Mouse (Mus musculus) spleen, postnatal 36 days (tissue): ENCODE data around the gene Slc7a11.

Experiments
- DNase-seq, 2 experiments: peaks; one replicate each; pipeline ENCODE4 v3.0.0; 2022; ENCODE audit warnings: low spot score in 2 of 2, mixed read lengths in 1 of 2

The Slc7a11 gene

GRCm38 (mm10) chr3:50001635-50002034 lies 441.8 kb downstream of the Slc7a11 start:
- DNase-seq: no peak

- no peak for DNase-seq
Observed at GRCm38 (mm10) chr3:49992891-49993290, 450.5 kb downstream of the Slc7a11 start.

DNA sequence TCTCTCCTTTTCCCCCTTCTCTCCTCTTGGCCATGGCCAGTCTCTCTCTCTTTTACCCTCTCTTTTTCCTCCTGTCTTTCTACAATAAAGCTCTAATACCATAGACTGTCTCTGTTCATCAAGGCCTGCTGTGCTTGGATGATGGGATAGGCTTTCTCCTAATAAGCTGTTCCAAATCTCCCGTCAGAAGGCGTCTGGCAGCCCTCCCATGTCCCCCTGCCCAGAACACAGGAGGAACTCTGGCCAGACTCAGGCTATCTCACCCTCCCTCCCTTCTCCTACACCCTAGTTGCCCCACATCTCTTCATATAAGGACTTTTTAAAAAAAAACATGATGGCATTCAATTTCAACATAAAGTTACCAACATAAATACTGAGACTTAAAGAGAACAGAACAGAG lies 456.2 kb downstream of the Slc7a11 start:
- no peak for DNase-seq

GRCm38 (mm10) chr3:49984795-49985194 lies 458.6 kb downstream of the Slc7a11 start:
- DNase-seq: no peak

DNA sequence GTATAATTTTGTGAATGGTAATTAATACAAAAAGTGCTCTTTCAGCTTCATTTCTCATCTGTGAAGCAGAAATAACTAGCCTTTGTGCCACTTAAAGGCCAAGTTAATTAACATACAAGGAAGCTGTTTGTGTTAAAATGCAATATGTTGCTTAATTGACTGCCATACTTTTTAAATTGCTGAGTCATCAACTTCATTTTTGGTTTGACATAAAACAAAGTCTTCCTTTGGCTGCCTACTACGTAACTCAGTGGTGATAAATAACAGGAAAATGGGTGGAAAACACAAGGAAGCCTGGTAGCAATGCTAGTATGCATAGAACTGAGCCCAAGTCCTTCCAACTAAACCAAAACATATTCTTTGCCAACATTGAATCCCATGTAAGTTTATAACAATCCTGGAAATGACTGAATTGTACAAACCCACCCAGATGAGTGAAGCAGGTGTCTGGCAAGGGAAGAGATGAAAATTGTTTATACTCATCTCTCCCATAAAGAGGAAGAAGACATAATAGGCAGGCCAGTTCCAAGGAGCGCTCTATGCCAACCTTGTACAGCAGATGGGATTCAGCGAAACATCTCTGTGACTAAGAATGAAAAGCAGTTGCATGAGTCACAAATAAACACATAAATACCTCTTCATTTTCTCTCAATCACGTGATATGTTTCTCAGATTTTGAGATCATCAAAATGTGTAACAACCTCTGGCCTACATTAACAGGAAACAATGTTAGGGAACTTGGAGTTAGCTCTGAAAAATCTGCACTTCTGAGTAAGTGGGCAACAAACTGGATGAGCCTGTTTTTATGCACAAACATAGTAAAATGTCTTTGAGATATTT lies 459.8 kb downstream of the Slc7a11 start:
- no peak for DNase-seq

GRCm38 (mm10) chr3:49973994-49974393 lies 469.4 kb downstream of the Slc7a11 start:
- DNase-seq: no peak

GRCm38 (mm10) chr3:49965569-49965968 lies 477.8 kb downstream of the Slc7a11 start:
- DNase-seq: no peak

DNA sequence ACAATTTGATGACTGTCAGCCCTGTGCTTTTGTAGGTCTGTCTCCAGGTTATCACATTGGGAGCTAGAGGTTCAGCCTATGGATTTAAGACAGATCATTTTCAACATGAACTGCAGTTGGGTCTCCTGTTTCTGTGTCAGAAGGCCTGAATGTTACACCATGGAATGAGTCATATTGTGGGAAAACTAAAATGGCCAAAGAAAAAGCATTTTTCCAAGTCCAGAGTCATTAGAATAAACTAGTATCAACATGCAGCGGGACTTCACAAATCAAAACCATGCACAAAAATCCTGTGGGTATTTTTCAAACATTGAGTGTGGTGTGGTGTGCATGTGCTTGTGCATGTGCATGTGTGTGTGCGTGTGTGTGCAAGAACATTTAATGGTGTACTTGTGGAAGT lies 482.8 kb downstream of the Slc7a11 start:
- DNase-seq: no peak

GRCm38 (mm10) chr3:49946845-49947244 lies 496.6 kb downstream of the Slc7a11 start:
- peak in 1 of 2 experiments; percentile 1 for DNase-seq

DNA sequence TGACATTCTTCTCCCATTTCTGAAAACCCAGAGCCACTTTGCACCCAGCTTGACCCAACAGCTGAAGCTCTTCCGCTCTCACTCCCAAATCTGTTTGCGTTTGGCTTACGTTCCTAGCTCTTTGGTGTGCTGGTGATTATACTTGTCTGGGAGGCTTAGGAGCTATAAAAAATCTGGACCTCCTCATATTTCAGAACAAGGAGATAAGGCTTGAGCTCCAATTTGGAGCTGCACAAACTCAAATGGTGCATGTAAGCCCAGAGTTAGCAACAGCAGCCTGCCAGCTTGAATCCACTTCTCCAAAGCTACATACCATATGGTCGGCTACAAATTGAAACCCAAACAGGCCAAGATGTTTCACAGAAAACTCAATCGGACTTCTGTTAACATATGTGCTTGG lies 498.6 kb downstream of the Slc7a11 start:
- no peak for DNase-seq

- DNase-seq: no peak
Observed at GRCm38 (mm10) chr3:49937611-49938010, 505.8 kb downstream of the Slc7a11 start.

DNA sequence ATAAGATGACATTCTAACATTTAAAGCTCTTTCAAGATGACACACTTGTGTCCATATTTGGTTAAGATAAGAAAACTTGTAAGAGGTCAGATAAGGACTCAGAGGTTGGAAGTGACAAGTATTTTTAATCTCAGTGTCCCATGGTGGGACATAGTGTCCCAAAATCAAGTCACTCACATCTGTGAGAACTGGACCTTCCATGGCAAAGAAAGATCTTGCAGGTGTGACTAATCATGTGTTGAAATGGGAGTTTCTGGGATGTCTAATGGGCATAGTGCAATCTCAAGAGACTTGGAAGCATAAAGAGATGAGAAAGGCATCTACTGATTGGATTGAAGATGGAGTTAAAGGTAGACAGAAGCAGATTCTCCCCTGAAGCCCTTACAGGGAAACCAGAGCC lies 513.9 kb downstream of the Slc7a11 start:
- no peak for DNase-seq

DNA sequence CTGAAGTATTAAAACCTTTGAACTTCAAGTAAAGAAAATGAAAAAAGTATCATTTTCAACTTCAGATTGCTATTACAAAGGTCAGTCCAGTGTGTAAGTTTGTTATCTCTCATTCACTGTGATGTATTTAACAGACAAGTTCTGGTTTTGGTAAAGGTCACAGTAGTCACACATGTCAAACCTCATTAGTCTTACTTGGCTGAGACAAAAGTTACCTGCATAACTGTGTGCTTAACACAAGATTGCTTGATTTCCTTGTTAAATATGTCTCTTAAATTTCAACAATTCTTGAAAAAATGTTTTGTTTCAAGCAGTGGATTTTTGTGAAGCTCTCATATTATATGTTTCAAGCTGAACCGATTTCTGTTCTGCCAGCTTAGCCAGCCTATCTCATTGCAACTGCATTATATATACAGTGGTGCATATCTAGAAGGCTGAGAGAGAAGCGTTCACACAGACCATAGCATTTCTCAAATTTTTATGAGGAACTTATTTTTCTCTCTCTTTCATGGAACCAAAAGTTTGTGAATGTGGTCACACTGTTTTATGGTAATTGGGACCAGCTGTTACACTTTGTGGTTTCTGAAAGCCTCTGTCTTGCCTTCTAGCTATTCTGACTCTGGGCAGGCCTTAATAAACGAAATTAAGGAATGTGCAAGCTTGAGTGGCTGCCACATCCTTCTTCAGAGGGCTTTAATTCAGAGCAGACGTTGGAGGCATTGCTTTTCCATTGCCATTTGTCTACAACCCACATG lies 514.7 kb downstream of the Slc7a11 start:
- no peak for DNase-seq

DNA sequence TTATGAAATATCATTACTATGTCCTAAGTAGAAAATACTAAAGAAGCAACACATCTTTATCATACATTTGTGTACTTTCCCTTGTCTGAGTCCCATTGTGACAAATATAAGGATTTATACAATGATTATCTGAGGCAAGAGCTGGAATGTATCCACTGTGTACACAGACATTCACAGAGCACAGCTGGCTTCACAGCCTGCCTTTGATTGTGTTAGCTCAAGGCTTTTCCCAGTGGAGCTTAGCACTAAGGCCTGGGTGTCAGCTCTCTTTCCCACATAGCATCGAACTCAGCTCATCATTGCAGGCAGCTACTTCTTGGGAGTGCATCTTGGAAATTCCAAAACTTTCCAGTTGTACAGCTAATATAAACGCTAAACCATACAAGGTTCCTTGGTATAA lies 529.5 kb downstream of the Slc7a11 start:
- no peak for DNase-seq

GRCm38 (mm10) chr3:49910922-49911321 lies 532.5 kb downstream of the Slc7a11 start:
- no peak for DNase-seq

DNA sequence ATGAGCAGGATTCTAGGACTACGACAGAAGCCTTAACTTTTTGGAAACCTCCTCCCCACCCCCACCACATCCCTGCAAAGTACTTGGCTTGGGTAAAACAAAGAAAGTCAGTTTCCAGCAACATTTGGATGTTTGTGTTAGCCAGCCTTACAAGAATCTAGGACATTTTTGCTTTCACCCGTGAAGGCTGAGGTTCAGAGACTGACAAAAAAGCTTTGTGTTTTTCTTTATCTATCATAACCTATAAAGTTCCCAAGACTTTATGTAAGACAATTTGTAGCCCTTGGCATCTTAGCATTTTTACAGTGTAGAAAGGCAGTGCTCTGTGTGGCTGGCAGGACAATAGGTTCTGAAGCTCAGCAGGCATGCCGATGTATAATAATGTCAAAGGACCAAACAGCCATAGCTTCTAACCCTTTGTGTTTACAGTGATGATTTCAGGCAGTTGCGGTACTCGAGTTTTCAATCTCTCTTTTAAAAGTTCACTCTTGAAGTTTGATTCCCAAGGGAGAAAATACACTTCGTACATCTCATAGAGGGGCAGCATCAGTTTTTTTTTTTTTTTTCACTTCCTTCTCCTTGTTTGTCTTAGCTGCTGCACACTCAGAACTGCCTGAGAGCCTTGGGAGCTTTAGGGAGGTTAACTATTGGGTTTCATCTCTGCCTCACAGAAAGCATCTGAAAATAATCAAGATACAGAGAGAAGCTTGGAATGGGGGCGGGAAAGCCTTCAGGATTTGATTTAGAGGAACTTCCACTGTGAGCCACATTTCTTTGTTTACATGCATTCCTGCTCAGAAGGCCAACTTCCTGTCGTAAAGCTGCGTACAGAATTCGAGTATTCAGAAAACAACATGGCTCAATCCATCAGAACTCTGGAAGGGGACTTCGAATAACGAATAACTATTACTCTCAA lies 534.7 kb downstream of the Slc7a11 start:
- no peak for DNase-seq

DNA sequence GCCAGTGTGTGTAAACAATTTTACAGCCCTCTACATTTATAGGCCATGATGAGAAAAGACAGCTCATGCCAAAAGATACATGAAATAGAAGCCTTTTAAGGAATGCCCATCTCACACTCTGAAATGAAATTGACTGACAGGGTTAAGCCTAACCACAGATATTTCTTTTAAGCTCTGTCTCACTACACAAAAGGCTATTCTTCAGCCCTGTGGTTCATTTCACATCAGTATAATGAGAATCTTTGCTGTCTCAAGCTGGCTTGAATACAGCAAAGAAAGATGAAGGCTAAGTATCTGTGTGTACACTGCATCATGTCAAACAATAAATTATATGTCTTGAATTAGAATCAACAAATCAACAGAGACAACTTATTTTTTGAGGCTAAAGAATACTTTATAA lies 549.5 kb downstream of the Slc7a11 start:
- no peak for DNase-seq

- DNase-seq: no peak
Observed at GRCm38 (mm10) chr3:49887359-49887758, 556.1 kb downstream of the Slc7a11 start.

- no peak for DNase-seq
Observed at GRCm38 (mm10) chr3:49886220-49886945, 557.0 kb downstream of the Slc7a11 start.

- no peak for DNase-seq
Observed at GRCm38 (mm10) chr3:49880496-49880895, 562.9 kb downstream of the Slc7a11 start.

- DNase-seq: no peak
Observed at GRCm38 (mm10) chr3:49870786-49871185, 572.6 kb downstream of the Slc7a11 start.
